Mouse (Mus musculus): ENCODE results near the gene Slc6a17. TPM values are rescaled to one million over a fixed set of nuclear protein-coding genes. Genes with fewer than 3 reads are reported as not detected.

Slc6a17 gene
- polyA plus RNA-seq, 1 experiment from 2014 or later: 3.1 TPM

GRCm38 (mm10) chr3:107433614-107434013, 84.2 kb downstream of the Slc6a17 start:
- 76% methylated on average over 9 of the region's 9 CpGs for WGBS
- H3K27ac ChIP-seq (replicated peaks; ENCODE audit: low read depth, low read length): no peak overlapping the region
- no peak overlapping the region for H3K4me2 ChIP-seq (ENCODE audit: low read depth, severe bottlenecking)
- ATAC-seq (ENCODE audit: insufficient number of reproducible peaks, low FRiP score, low TSS enrichment, low read depth) (no peak), DNase-seq (ENCODE audit: low spot score) (no peak)
- H3K36me3 ChIP-seq (ENCODE audit: control insufficient read depth, insufficient read depth, low read length): no peaks in the 10 kb centered on the region
- no peaks in the 10 kb centered on the region for H3K9me3 ChIP-seq (ENCODE audit: control insufficient read depth, low read length)
- no peaks in the 10 kb centered on the region for H3K4me1 ChIP-seq (ENCODE audit: control insufficient read depth, insufficient read depth, low read length)
- H3K27me3 ChIP-seq (ENCODE audit: control insufficient read depth, insufficient read depth, low read length): no peaks in the 10 kb centered on the region
- H3K4me3 ChIP-seq (ENCODE audit: low read depth, low read length): no peak overlapping the region
- H3K9ac ChIP-seq (ENCODE audit: low read length): no peak overlapping the region

GRCm38 (mm10) chr3:107431268-107431667, 86.5 kb downstream of the Slc6a17 start:
- Histone ChIP-seq H3K27ac (replicated peaks; ENCODE audit: low read depth, low read length) (no peak overlapping the region), H3K27me3 (ENCODE audit: control insufficient read depth, insufficient read depth, low read length) (no peaks in the 10 kb centered on the region), H3K4me1 (ENCODE audit: control insufficient read depth, insufficient read depth, low read length) (no peaks in the 10 kb centered on the region), H3K9me3 (ENCODE audit: control insufficient read depth, low read length) (no peaks in the 10 kb centered on the region), H3K4me3 (ENCODE audit: low read depth, low read length) (no peak overlapping the region), H3K4me2 (ENCODE audit: low read depth, severe bottlenecking) (no peak overlapping the region), H3K9ac (ENCODE audit: low read length) (no peak overlapping the region), H3K36me3 (ENCODE audit: control insufficient read depth, insufficient read depth, low read length) (no peaks in the 10 kb centered on the region)
- DNase-seq (ENCODE audit: low spot score) (no peak), ATAC-seq (ENCODE audit: insufficient number of reproducible peaks, low FRiP score, low TSS enrichment, low read depth) (no peak)
- 29% methylated on average over 1 of the region's 1 CpGs for WGBS

GRCm38 (mm10) chr3:107424258-107425041, 93.4 kb downstream of the Slc6a17 start:
- no peak overlapping the region for H3K9ac ChIP-seq (ENCODE audit: low read length)
- no peak for DNase-seq (ENCODE audit: low spot score)
- no peak overlapping the region for H3K27ac ChIP-seq (replicated peaks; ENCODE audit: low read depth, low read length)
- WGBS: 78% methylated on average over 11 of the region's 11 CpGs
- H3K4me2 ChIP-seq (ENCODE audit: low read depth, severe bottlenecking): no peak overlapping the region
- ATAC-seq (ENCODE audit: insufficient number of reproducible peaks, low FRiP score, low TSS enrichment, low read depth): no peak
- no peaks in the 10 kb centered on the region for H3K27me3 ChIP-seq (ENCODE audit: control insufficient read depth, insufficient read depth, low read length)
- H3K4me1 ChIP-seq (ENCODE audit: control insufficient read depth, insufficient read depth, low read length): no peaks in the 10 kb centered on the region
- H3K4me3 ChIP-seq (ENCODE audit: low read depth, low read length): no peak overlapping the region
- H3K9me3 ChIP-seq (ENCODE audit: control insufficient read depth, low read length): no peaks in the 10 kb centered on the region
- no peaks in the 10 kb centered on the region for H3K36me3 ChIP-seq (ENCODE audit: control insufficient read depth, insufficient read depth, low read length)

GRCm38 (mm10) chr3:107420156-107420555, 97.7 kb downstream of the Slc6a17 start:
- Histone ChIP-seq H3K4me1 (ENCODE audit: control insufficient read depth, insufficient read depth, low read length) (no peaks in the 10 kb centered on the region), H3K27ac (replicated peaks; ENCODE audit: low read depth, low read length) (no peak overlapping the region), H3K4me3 (ENCODE audit: low read depth, low read length) (no peak overlapping the region), H3K9ac (ENCODE audit: low read length) (no peak overlapping the region), H3K36me3 (ENCODE audit: control insufficient read depth, insufficient read depth, low read length) (no peaks in the 10 kb centered on the region), H3K27me3 (ENCODE audit: control insufficient read depth, insufficient read depth, low read length) (no peaks in the 10 kb centered on the region), H3K4me2 (ENCODE audit: low read depth, severe bottlenecking) (no peak overlapping the region), H3K9me3 (ENCODE audit: control insufficient read depth, low read length) (no peaks in the 10 kb centered on the region)
- DNase-seq (ENCODE audit: low spot score) (peak; percentile 29), ATAC-seq (ENCODE audit: insufficient number of reproducible peaks, low FRiP score, low TSS enrichment, low read depth) (no peak)
- 8% methylated on average over 2 of the region's 2 CpGs for WGBS

Other genes starting within 250 kb of the Slc6a17 start
- 174 and 175 TPM in 2 replicates for gene Lamtor5, start 239.2 kb downstream of the Slc6a17 start, polyA plus RNA-seq (2014; fragmentation: Nextera tagmentation; extraction: Ambion mirVana)
- gene Slc16a4, start 226.8 kb downstream of the Slc6a17 start, polyA plus RNA-seq (2014; fragmentation: Nextera tagmentation; extraction: Ambion mirVana): 4.5 and 5.1 TPM in 2 replicates
- gene Rbm15, start 184.3 kb downstream of the Slc6a17 start, polyA plus RNA-seq (2014; fragmentation: Nextera tagmentation; extraction: Ambion mirVana): 19.0 and 22.6 TPM in 2 replicates
- gene Kcnc4, start 58.5 kb downstream of the Slc6a17 start, polyA plus RNA-seq (2014; fragmentation: Nextera tagmentation; extraction: Ambion mirVana): 0.04 and 0.07 TPM in 2 replicates
- 0.17 and 0.23 TPM in 2 replicates for gene Ubl4b, start 37.1 kb upstream of the Slc6a17 start, polyA plus RNA-seq (2014; fragmentation: Nextera tagmentation; extraction: Ambion mirVana)
- 19.9 and 20.2 TPM in 2 replicates for gene Alx3, start 77.0 kb upstream of the Slc6a17 start, polyA plus RNA-seq (2014; fragmentation: Nextera tagmentation; extraction: Ambion mirVana)
- not detected in 2 replicates for gene Gm10961, start 113.3 kb upstream of the Slc6a17 start, polyA plus RNA-seq (2014; fragmentation: Nextera tagmentation; extraction: Ambion mirVana)
- gene Strip1, start 113.7 kb upstream of the Slc6a17 start, polyA plus RNA-seq (2014; fragmentation: Nextera tagmentation; extraction: Ambion mirVana): 76.1 and 78.4 TPM in 2 replicates
- gene Ahcyl1, start 178.5 kb upstream of the Slc6a17 start, polyA plus RNA-seq (2014; fragmentation: Nextera tagmentation; extraction: Ambion mirVana): 102 and 119 TPM in 2 replicates
- 4.5 and 4.7 TPM in 2 replicates for gene Csf1, start 242.5 kb upstream of the Slc6a17 start, polyA plus RNA-seq (2014; fragmentation: Nextera tagmentation; extraction: Ambion mirVana)

Measured in limb, embryonic 11.5 days (tissue).